Mouse (Mus musculus): ENCODE data around the gene Kif13a. TPM values are rescaled to one million over a fixed set of nuclear protein-coding genes. Genes with fewer than 3 reads are reported as not detected.

The Kif13a gene
- polyA plus RNA-seq, 1 experiment from 2014 or later, result 17.9 TPM

DNA sequence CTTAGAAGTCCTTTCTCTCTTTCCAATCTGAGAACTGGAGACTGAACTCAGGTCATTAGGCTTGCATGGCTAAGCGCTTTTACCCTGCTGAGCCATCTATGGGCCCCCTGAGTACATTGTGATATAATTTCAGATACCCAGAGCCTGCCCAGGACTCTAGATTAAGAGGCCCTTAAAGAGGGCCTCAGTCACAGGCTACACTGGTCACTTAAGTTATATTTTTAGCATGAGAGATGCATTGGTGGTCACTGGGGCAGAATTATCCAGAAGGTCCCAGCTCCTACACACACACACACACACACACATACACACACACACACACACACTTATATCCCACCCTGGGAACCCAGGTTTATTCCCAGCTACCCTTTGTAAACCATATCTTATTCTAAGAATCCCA is 133.3 kb downstream of the Kif13a start:
- peaks cover 8% of the 10 kb centered on the region; the same call in 1 of the 2 replicates for H3K36me3 ChIP-seq
- no peak for ATAC-seq (ENCODE audit: insufficient read depth, low FRiP score, low read depth)
- H3K4me1 ChIP-seq, result no peaks in the 10 kb centered on the region
- H3K4me3 ChIP-seq (replicated peaks), result no peak overlapping the region
- WGBS, result 85% methylated on average over 1 of the region's 1 CpGs
- H3K27ac ChIP-seq, result no peak overlapping the region
- no peak overlapping the region for H3K9ac ChIP-seq
- no peak overlapping the region for H3K4me2 ChIP-seq
- H3K9me3 ChIP-seq, result no peaks in the 10 kb centered on the region
- no peaks in the 10 kb centered on the region for H3K27me3 ChIP-seq (replicated peaks)

DNA sequence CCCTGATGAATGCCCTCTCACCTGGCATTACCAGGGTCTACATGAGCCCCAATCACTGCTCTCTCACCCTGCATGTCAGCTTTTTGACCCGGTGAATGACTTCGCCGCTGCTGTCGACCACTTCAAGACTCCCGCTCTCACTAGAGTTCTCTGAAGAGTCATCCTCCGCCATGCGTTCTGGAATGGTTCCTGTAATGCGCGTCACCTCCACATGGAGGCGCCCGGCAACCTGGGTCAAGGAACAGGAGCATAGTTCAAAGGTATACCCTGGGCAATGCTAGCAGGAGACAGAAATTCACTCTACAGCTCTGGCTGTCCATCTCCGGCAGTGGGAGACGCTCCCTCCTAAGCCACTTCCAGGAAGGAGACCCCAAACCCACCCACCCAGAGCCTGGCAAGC is 135.8 kb downstream of the Kif13a start:
- no peaks in the 10 kb centered on the region for H3K4me1 ChIP-seq
- no peak overlapping the region for H3K9ac ChIP-seq
- no peak overlapping the region for H3K27ac ChIP-seq
- no peak for ATAC-seq (ENCODE audit: insufficient read depth, low FRiP score, low read depth)
- H3K4me2 ChIP-seq, result no peak overlapping the region
- no peak overlapping the region for H3K4me3 ChIP-seq (replicated peaks)
- H3K27me3 ChIP-seq (replicated peaks), result no peaks in the 10 kb centered on the region
- H3K36me3 ChIP-seq, result peaks cover 13% of the 10 kb centered on the region
- 79% methylated on average over 13 of the region's 13 CpGs for WGBS
- no peaks in the 10 kb centered on the region for H3K9me3 ChIP-seq

DNA sequence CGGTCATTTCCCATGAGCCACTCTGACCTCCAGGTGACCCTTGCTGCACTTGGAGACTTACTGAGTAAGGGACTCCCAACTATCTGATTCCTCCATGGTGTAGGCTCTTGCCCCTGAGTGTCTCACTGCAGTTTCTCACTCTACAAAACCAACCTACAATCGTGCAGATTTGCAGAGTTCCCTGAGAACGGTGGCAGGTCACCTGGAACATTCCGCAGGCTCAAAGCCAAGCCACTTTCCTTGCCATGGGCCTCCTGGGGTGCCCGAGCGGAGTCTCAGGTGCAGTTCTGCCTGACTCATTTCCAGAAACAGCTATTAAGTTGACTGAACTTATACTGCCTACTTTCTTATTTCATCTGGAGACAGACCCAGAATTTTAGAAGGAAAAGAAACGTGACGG is 141.2 kb downstream of the Kif13a start:
- no peak for ATAC-seq (ENCODE audit: insufficient read depth, low FRiP score, low read depth)
- Histone ChIP-seq H3K9me3 (no peaks in the 10 kb centered on the region), H3K27ac (no peak overlapping the region), H3K4me1 (no peaks in the 10 kb centered on the region), H3K36me3 (peaks cover 8% of the 10 kb centered on the region), H3K4me2 (no peak overlapping the region), H3K9ac (no peak overlapping the region), H3K27me3 (replicated peaks) (no peaks in the 10 kb centered on the region), H3K4me3 (replicated peaks) (no peak overlapping the region)
- 83% methylated on average over 8 of the region's 8 CpGs for WGBS

DNA sequence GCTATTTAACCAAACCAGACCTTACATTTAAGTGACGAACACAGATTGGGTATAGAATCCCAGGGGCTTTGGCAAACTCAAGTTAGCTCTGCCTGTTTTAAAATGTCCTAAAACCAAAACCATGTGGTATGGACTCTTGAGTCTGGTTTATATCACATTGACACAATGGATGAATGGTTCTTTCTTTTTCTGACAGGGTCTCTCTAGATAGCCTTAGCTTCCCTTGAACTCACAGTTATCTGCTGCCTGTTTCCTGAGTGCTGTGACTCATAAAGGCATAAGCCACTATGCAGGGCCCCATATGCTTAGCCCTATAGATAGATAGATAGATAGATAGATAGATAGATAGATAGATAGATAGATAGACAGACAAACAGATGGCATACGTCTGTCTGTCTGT is 142.8 kb downstream of the Kif13a start:
- H3K9me3 ChIP-seq, result no peaks in the 10 kb centered on the region
- H3K9ac ChIP-seq, result no peak overlapping the region
- no peak overlapping the region for H3K27ac ChIP-seq
- H3K27me3 ChIP-seq (replicated peaks), result no peaks in the 10 kb centered on the region
- H3K36me3 ChIP-seq, result peaks cover 8% of the 10 kb centered on the region
- no peak overlapping the region for H3K4me2 ChIP-seq
- no peak for ATAC-seq (ENCODE audit: insufficient read depth, low FRiP score, low read depth)
- no peak overlapping the region for H3K4me3 ChIP-seq (replicated peaks)
- H3K4me1 ChIP-seq, result no peaks in the 10 kb centered on the region
- WGBS, result 85% methylated on average over 2 of the region's 2 CpGs

DNA sequence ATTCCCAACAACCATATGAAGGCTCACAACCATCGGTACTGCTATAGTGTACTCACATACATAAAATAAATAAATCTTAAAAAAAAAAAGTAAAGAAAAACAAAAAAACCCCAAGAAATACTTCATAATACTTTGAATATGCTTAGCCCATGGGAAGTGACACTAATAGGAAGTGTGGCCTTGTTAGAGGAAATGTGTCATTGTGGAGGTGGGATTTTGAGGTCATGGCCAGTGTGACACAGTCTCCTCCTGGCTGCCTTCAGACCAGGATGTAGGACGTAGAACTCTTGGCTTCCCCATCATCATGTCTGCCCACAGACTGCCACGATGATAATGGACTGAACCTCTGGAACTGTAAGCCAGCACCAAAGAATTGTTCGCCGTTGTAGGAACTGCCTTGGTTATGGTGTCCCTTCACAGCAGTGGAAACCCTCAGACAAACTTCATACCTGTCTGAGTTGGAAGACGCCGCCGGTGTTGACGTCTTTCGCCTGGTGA is 143.6 kb downstream of the Kif13a start:
- Histone ChIP-seq H3K36me3 (peaks cover 8% of the 10 kb centered on the region), H3K9me3 (no peaks in the 10 kb centered on the region)
- WGBS, result 93% methylated on average over 10 of the region's 10 CpGs

DNA sequence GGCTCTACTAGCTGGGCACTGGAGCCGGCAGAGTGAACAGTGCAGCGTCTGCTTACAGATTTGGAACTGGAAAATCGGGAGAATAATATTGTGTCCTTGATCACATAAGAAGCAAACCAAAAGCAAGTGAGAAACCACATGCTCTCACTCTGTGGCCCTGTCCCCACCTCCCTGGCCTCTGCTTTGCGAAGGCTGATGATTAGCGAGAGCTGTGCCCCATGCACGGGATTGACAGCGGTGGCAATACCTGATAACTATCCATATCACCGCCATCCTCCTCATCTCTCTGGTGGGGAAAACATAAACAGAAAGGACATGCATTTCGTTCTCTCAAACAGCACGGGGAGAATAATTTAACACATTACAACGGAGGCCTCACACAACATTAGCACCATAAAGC is 149.3 kb downstream of the Kif13a start:
- no peaks in the 10 kb centered on the region for H3K27me3 ChIP-seq (replicated peaks)
- WGBS, result 69% methylated on average over 11 of the region's 11 CpGs
- H3K4me2 ChIP-seq, result no peak overlapping the region
- H3K4me1 ChIP-seq, result no peaks in the 10 kb centered on the region
- no peak overlapping the region for H3K27ac ChIP-seq
- ATAC-seq (ENCODE audit: insufficient read depth, low FRiP score, low read depth), result no peak
- no peaks in the 10 kb centered on the region for H3K9me3 ChIP-seq
- H3K9ac ChIP-seq, result no peak overlapping the region
- peaks cover 6% of the 10 kb centered on the region; the same call in 1 of the 2 replicates for H3K36me3 ChIP-seq
- no peak overlapping the region for H3K4me3 ChIP-seq (replicated peaks)

More for the DNA sequence above, 143.6 kb downstream of the Kif13a start:
- no peak overlapping the region for H3K4me2 ChIP-seq
- no peaks in the 10 kb centered on the region for H3K27me3 ChIP-seq (replicated peaks)
- ATAC-seq (ENCODE audit: insufficient read depth, low FRiP score, low read depth), result no peak
- no peaks in the 10 kb centered on the region for H3K4me1 ChIP-seq
- H3K4me3 ChIP-seq (replicated peaks), result no peak overlapping the region
- H3K9ac ChIP-seq, result no peak overlapping the region
- no peak overlapping the region for H3K27ac ChIP-seq

DNA sequence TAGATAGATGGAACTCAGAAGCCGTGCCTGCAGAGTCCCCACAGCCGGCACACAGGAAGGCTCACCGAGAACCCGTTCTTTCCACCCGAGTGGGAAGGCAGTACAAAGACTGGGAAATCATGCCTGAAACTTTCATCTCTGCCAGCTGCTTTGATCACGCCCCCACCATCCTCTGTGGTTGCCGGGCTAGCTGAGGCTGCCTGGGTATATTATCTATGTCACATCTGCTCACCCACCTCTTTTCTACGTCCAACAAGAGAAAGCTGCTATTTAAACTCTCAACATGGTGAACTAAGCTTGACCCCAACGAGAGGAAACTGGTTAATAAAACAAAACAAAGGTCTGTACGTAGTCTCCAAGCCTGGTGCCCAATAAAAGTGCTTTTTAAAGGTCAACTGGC is 149.8 kb downstream of the Kif13a start:
- ATAC-seq (ENCODE audit: insufficient read depth, low FRiP score, low read depth), result no peak

DNA sequence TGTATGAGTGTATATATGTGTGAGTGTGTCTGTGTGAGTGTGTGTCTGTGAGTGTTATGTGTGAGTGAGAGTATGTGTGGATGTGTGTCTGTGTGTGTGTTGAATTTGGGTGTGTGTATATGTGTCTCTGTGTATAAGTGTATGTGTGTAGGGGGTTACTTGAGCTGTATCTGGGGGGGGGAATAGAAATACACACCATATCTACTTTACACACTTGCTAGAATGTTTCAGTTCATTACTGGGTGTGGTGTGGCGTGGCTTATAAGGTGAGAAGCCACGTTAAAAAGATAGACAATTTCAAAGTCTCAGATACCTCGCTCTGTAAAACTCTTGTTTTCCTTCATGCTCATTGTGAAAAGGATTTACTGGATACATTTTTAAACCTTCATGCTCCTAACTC is 152.2 kb downstream of the Kif13a start:
- 87% methylated on average over 3 of the region's 3 CpGs for WGBS
- no peak for ATAC-seq (ENCODE audit: insufficient read depth, low FRiP score, low read depth)
- H3K27ac ChIP-seq, result no peak overlapping the region

More for the DNA sequence above, 149.8 kb downstream of the Kif13a start:
- Histone ChIP-seq H3K4me2 (no peak overlapping the region), H3K36me3 (peaks cover 3% of the 10 kb centered on the region; the same call in 1 of the 2 replicates), H3K4me1 (no peaks in the 10 kb centered on the region), H3K27ac (no peak overlapping the region), H3K27me3 (replicated peaks) (no peaks in the 10 kb centered on the region), H3K9ac (no peak overlapping the region), H3K9me3 (no peaks in the 10 kb centered on the region), H3K4me3 (replicated peaks) (no peak overlapping the region)
- 49% methylated on average over 10 of the region's 10 CpGs for WGBS

DNA sequence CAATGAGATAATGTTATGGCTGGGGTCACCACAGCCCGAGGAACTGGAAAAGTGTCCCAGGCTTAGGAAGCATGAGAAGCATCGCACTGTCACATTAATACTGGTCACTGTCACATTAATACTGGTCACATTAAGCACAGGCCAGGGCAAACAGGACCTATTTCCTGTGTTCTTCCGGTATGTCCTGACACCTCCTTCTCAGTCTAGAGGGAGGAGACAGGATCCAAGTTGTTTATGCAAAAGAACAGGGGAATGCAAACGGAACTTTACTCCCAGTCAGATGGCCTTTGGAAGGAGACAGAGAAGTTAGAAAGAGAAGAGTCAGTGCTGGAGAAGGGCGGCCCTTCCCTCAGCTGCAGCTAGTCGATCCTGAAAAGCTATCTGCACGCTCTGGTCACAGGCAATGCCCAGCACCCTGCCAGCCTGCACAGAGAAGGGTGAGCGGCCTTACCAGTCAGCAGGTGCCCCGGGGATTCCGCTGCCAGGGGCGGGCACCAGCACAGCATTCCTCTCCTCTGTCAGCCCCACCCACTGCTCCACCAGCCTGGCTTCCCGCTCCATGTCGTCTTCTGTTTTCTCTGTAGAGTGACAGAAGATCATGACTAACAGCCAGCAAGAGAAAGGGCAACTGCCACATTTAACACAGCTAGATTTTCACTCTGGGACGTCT is 152.9 kb downstream of the Kif13a start:
- no peaks in the 10 kb centered on the region for H3K4me1 ChIP-seq
- H3K4me3 ChIP-seq (replicated peaks), result no peak overlapping the region
- no peak overlapping the region for H3K9ac ChIP-seq
- H3K9me3 ChIP-seq, result no peaks in the 10 kb centered on the region
- H3K27ac ChIP-seq, result no peak overlapping the region
- H3K27me3 ChIP-seq (replicated peaks), result no peaks in the 10 kb centered on the region
- no peak for ATAC-seq (ENCODE audit: insufficient read depth, low FRiP score, low read depth)
- no peak overlapping the region for H3K4me2 ChIP-seq
- peaks cover 12% of the 10 kb centered on the region; the same call in 1 of the 2 replicates for H3K36me3 ChIP-seq
- WGBS, result 57% methylated on average over 14 of the region's 14 CpGs

More for the DNA sequence above, 152.2 kb downstream of the Kif13a start:
- no peak overlapping the region for H3K4me3 ChIP-seq (replicated peaks)
- H3K4me2 ChIP-seq, result no peak overlapping the region
- H3K9ac ChIP-seq, result no peak overlapping the region
- peaks cover 11% of the 10 kb centered on the region; the same call in 1 of the 2 replicates for H3K36me3 ChIP-seq
- H3K9me3 ChIP-seq, result no peaks in the 10 kb centered on the region
- no peaks in the 10 kb centered on the region for H3K27me3 ChIP-seq (replicated peaks)
- no peaks in the 10 kb centered on the region for H3K4me1 ChIP-seq

DNA sequence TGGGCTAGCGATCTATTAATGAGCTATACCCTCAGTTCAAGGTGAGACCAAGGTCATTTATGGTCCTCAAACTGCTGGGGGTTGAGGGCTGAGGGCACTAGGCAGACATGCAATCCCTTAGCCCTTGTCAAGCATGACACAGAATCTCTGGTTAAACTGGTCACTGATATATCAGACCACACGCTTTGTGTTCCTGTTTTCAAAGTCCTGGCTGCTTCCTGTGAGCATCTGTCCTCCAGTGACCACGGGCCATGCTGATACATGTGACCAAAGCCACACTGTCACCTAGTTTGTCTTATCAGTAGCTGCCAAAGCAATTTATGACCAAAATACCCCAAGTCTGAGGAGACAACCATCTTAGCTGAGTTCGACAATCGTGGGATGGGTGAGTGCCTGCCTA is 154.7 kb downstream of the Kif13a start:
- no peaks in the 10 kb centered on the region for H3K27me3 ChIP-seq (replicated peaks)
- no peak overlapping the region for H3K9ac ChIP-seq
- H3K4me3 ChIP-seq (replicated peaks), result no peak overlapping the region
- H3K36me3 ChIP-seq, result peaks cover 16% of the 10 kb centered on the region; the same call in 1 of the 2 replicates
- WGBS, result 84% methylated on average over 5 of the region's 5 CpGs
- H3K9me3 ChIP-seq, result no peaks in the 10 kb centered on the region
- no peaks in the 10 kb centered on the region for H3K4me1 ChIP-seq
- no peak for ATAC-seq (ENCODE audit: insufficient read depth, low FRiP score, low read depth)
- no peak overlapping the region for H3K4me2 ChIP-seq
- H3K27ac ChIP-seq, result no peak overlapping the region

DNA sequence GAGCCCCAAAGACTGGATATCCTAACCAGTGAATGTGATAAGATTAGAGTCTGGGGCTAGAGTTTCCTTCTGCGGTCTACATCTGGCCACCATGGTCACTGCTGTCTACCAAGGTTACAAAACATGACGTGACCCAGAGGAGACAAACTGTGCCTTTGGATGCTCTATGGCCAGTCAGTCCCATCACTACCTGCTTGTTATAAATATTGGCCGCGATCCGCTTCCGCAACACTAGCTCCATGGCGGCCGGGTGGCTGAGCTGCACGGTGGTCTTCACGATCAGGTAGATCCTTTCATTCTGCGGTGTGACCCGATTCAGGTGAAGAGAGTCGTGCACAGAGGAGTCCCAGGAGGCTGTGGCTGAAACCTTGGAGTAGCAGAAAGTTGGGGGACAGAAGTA is 157.1 kb downstream of the Kif13a start:
- Histone ChIP-seq H3K27me3 (replicated peaks) (no peaks in the 10 kb centered on the region), H3K9me3 (no peaks in the 10 kb centered on the region), H3K36me3 (peaks cover 22% of the 10 kb centered on the region; the same call in 1 of the 2 replicates), H3K4me3 (replicated peaks) (no peak overlapping the region), H3K4me2 (no peak overlapping the region), H3K4me1 (no peaks in the 10 kb centered on the region), H3K9ac (no peak overlapping the region), H3K27ac (no peak overlapping the region)
- ATAC-seq (ENCODE audit: insufficient read depth, low FRiP score, low read depth), result no peak
- WGBS, result 96% methylated on average over 13 of the region's 13 CpGs

DNA sequence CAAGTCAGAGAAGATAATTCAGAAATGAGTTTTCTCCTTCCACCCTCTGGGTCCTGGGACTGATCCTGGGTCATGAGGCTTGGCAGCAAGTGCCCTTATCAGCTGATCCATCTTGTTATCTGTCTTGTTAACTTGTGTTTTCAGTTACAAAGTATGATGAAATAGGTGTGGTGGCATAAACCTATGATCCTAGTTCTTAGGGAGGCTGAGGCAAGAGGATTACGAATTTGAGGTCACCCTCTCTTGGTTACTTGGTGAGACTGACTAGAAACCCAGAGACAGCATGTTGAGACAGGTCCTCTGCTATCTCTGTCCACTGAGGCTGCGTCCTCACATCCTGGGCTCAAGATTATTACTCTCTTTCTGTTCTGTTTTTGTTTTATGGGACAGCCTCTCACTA is 164.3 kb downstream of the Kif13a start:
- 85% methylated on average over 2 of the region's 2 CpGs for WGBS
- no peak overlapping the region for H3K27ac ChIP-seq

More for the DNA sequence above, 164.3 kb downstream of the Kif13a start:
- no peak for ATAC-seq (ENCODE audit: insufficient read depth, low FRiP score, low read depth)
- Histone ChIP-seq H3K27me3 (replicated peaks) (no peaks in the 10 kb centered on the region), H3K9ac (no peak overlapping the region), H3K4me2 (no peak overlapping the region), H3K36me3 (peaks cover 14% of the 10 kb centered on the region), H3K4me3 (replicated peaks) (no peak overlapping the region), H3K9me3 (no peaks in the 10 kb centered on the region), H3K4me1 (no peaks in the 10 kb centered on the region)

All from stomach, embryonic 15.5 days (tissue).